ENCODE assay signal across 8 mouse cellular contexts in the genomic region with DNA sequence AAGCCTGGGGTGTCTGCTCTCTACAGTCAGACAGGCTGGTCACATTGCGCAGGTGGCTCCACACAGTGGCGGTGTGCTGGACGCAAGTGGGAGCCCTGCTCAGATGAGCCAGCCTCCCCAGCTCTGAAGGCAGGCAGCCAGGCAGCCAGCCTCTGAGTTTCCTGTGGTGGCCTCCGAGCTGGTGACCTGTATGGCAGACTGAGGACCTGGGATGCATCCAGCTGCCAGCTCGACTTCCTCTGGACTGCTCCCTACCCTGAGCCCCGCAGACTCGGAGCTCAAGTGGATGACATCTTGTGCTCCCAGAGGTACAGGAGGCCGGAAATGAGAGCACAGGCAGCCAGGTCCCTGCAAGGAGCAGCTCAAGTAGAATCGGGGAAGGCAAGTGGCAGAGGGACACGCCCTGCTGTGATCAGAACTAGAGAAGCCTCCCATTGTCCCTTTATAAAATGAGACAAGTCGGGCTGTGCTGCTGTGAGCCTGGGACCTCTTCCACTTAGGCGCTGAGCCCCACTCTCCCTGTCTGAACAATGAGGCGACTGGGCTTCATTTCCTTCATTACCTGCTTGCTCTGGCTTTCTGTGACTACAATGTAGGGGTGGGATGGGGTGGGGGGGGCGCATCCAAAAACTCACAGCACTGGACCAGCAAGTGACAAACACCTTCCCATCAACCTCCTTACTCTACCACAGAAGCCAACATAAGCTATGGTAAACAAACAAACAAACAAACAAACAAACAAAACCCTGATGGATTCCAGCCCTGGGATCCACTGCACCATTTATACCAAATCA. TPM values are rescaled to one million over a fixed set of nuclear protein-coding genes. Genes with fewer than 3 reads are reported as not detected.
DNase-seq lines count a peak whose midpoint lies in the region; ATAC-seq and TF ChIP-seq lines count a peak whose summit lies in the region.

No protein-coding gene starts in this region.

- H3K9ac ChIP-seq in liver, embryonic 11.5 days (ENCODE audit: low read depth, low read length): no peak overlapping the region
- H3K9ac ChIP-seq in liver, postnatal 0 days (replicated peaks): no peak overlapping the region
- H3K9ac ChIP-seq in limb, embryonic 15.5 days: no peak overlapping the region
- H3K9ac ChIP-seq in stomach, postnatal 0 days (ENCODE audit: low read length): peak overlapping the region; percentile 38; the same call in 1 of the 2 replicates

- H3K27ac ChIP-seq in liver, embryonic 11.5 days (ENCODE audit: low read depth, low read length): no peak overlapping the region
- H3K27ac ChIP-seq in liver, postnatal 0 days (ENCODE audit: low read depth): no peak overlapping the region
- H3K27ac ChIP-seq in limb, embryonic 15.5 days: peak overlapping the region; percentile 79
- H3K27ac ChIP-seq in stomach, postnatal 0 days (replicated peaks): peak overlapping the region; percentile 83

- peak; percentile 10; the same call in 1 of the 2 replicates for ATAC-seq in liver, embryonic 11.5 days (replicated peaks; ENCODE audit: low FRiP score)
- no peak for ATAC-seq in liver, postnatal 0 days
- ATAC-seq in limb, embryonic 15.5 days (ENCODE audit: insufficient number of reproducible peaks, low FRiP score, low TSS enrichment, low read depth): no peak
- peak; percentile 42 for ATAC-seq in stomach, postnatal 0 days (ENCODE audit: low FRiP score, low TSS enrichment)

- H3K9me3 ChIP-seq in liver, embryonic 11.5 days (ENCODE audit: control insufficient read depth, low read length): no peaks in the 10 kb centered on the region
- H3K9me3 ChIP-seq in liver, postnatal 0 days (ENCODE audit: low read length): no peaks in the 10 kb centered on the region
- H3K9me3 ChIP-seq in limb, embryonic 15.5 days: no peaks in the 10 kb centered on the region
- no peaks in the 10 kb centered on the region for H3K9me3 ChIP-seq in stomach, postnatal 0 days (ENCODE audit: control insufficient read depth, low read length)

- intact Hi-C loops in heart, postnatal 10 days (cut with DNase I): loop anchor here (1.0 kb wide), 1 partner anchor 41 kb away; no protein-coding TSS in a partner anchor

- H3K4me3 ChIP-seq in liver, embryonic 11.5 days (ENCODE audit: low read depth, low read length): no peak overlapping the region
- H3K4me3 ChIP-seq in liver, postnatal 0 days (ENCODE audit: low read depth, low read length): no peak overlapping the region
- H3K4me3 ChIP-seq in limb, embryonic 15.5 days: no peak overlapping the region
- no peak overlapping the region for H3K4me3 ChIP-seq in stomach, postnatal 0 days (ENCODE audit: low read depth, low read length)

- peak overlapping the region; percentile 5; the same call in 1 of the 2 replicates for H3K4me2 ChIP-seq in liver, embryonic 11.5 days
- H3K4me2 ChIP-seq in liver, postnatal 0 days (ENCODE audit: low read depth, low read length): no peak overlapping the region
- 0 out of 2 replicates have a peak overlapping the region, but pooled peaks have one; percentile 12 for H3K4me2 ChIP-seq in limb, embryonic 15.5 days
- no peak overlapping the region for H3K4me2 ChIP-seq in stomach, postnatal 0 days (replicated peaks; ENCODE audit: low read depth)

- no peak for DNase-seq in liver, embryonic 11.5 days (ENCODE audit: low spot score)
- no peak for DNase-seq in liver, postnatal 0 days
- peak; percentile 78 for DNase-seq in cerebellum, adult 9-10 months
- DNase-seq in heart, postnatal 10 days: peak; percentile 72 to 81
- peak; percentile 60 for DNase-seq in stomach, postnatal 0 days (ENCODE audit: low spot score)
- no peak for DNase-seq in embryo, embryonic 10 days (ENCODE audit: low spot score)
- DNase-seq in gastrocnemius, postnatal 25 days: no peak

- peaks cover 19% of the 10 kb centered on the region for H3K4me1 ChIP-seq in liver, embryonic 11.5 days (replicated peaks; ENCODE audit: control insufficient read depth, insufficient read depth, low read length)
- H3K4me1 ChIP-seq in liver, postnatal 0 days (ENCODE audit: insufficient read depth): peaks cover 19% of the 10 kb centered on the region
- H3K4me1 ChIP-seq in limb, embryonic 15.5 days: peaks cover 57% of the 10 kb centered on the region
- H3K4me1 ChIP-seq in stomach, postnatal 0 days (replicated peaks; ENCODE audit: control insufficient read depth, insufficient read depth): peaks cover 19% of the 10 kb centered on the region

- no peaks in the 10 kb centered on the region for H3K27me3 ChIP-seq in liver, embryonic 11.5 days (replicated peaks; ENCODE audit: control insufficient read depth, insufficient read depth, low read length)
- no peaks in the 10 kb centered on the region for H3K27me3 ChIP-seq in liver, postnatal 0 days (ENCODE audit: insufficient read depth, low read length)
- H3K27me3 ChIP-seq in limb, embryonic 15.5 days: no peaks in the 10 kb centered on the region
- H3K27me3 ChIP-seq in stomach, postnatal 0 days (ENCODE audit: control insufficient read depth, insufficient read depth, low read length): no peaks in the 10 kb centered on the region

- no peak for TF ChIP-seq CTCF in liver, postnatal 0 days (IDR thresholded peaks at IDR 0.05; ENCODE audit: low read depth)
- TF ChIP-seq CTCF in stomach, postnatal 0 days (IDR thresholded peaks at IDR 0.05; ENCODE audit: low read depth): peak; percentile 46

- 49% methylated on average over 14 of the region's 14 CpGs for WGBS in liver, embryonic 11.5 days
- WGBS in liver, postnatal 0 days (ENCODE audit: insufficient replicate concordance): 34% methylated on average over 14 of the region's 14 CpGs
- 42% methylated on average over 14 of the region's 14 CpGs for WGBS in limb, embryonic 15.5 days
- 39% methylated on average over 14 of the region's 14 CpGs for WGBS in stomach, postnatal 0 days

- H3K36me3 ChIP-seq in liver, embryonic 11.5 days (ENCODE audit: control insufficient read depth, insufficient read depth, low read length): no peaks in the 10 kb centered on the region
- H3K36me3 ChIP-seq in liver, postnatal 0 days (replicated peaks; ENCODE audit: insufficient read depth, low read length): no peaks in the 10 kb centered on the region
- H3K36me3 ChIP-seq in limb, embryonic 15.5 days: no peaks in the 10 kb centered on the region
- H3K36me3 ChIP-seq in stomach, postnatal 0 days (ENCODE audit: control insufficient read depth, insufficient read depth, low read length): no peaks in the 10 kb centered on the region

- no peak for TF ChIP-seq EP300 in liver, postnatal 0 days (IDR thresholded peaks at IDR 0.05; ENCODE audit: low read depth)
- TF ChIP-seq EP300 in stomach, postnatal 0 days (optimal IDR thresholded peaks at IDR 0.05): no peak

RNA-seq across cellular contexts. Expression of a gene that starts 16.5 kb away (rescaled TPM):
- polyA plus RNA-seq in liver, embryonic 11.5 days (2014; fragmentation: Nextera tagmentation; extraction: Ambion mirVana): 5.0 and 6.4 TPM in 2 replicates
- polyA plus RNA-seq in liver, postnatal 0 days (2015; fragmentation: Nextera tagmentation; extraction: Ambion mirVana): 0.86 and 1.2 TPM in 2 replicates
- total RNA-seq in heart, postnatal 10 days (2021): 10 to 100 TPM; 20.9 to 21.8 TPM
- 10.0 and 10.2 TPM in 2 replicates for polyA plus RNA-seq in limb, embryonic 15.5 days (2015; fragmentation: Nextera tagmentation; extraction: Ambion mirVana)
- polyA plus RNA-seq in stomach, postnatal 0 days (2015; fragmentation: Nextera tagmentation; extraction: Ambion mirVana): 5.8 and 6.2 TPM in 2 replicates
- 1 to 10 TPM; 1.2 to 1.3 TPM for total RNA-seq in gastrocnemius, postnatal 25 days (2021)

Comparison
In these comparisons a context has a peak if more than half of its experiments do, and no peak if none do; other contexts are left out.
1. ATAC-seq: peak in liver, embryonic 11.5 days (single experiment) and stomach, postnatal 0 days (single experiment); none in liver, postnatal 0 days (single experiment) and limb, embryonic 15.5 days (single experiment).
2. H3K4me2 ChIP-seq: peak in liver, embryonic 11.5 days (single experiment) and limb, embryonic 15.5 days (single experiment); none in liver, postnatal 0 days (single experiment) and stomach, postnatal 0 days (single experiment).
3. DNase-seq: peak in cerebellum, adult 9-10 months (single experiment), heart, postnatal 10 days (2 of 2) and stomach, postnatal 0 days (single experiment); none in liver, embryonic 11.5 days (single experiment), liver, postnatal 0 days (single experiment), embryo, embryonic 10 days (single experiment) and gastrocnemius, postnatal 25 days (single experiment).
4. H3K27ac ChIP-seq: peak in limb, embryonic 15.5 days (single experiment) and stomach, postnatal 0 days (single experiment); none in liver, embryonic 11.5 days (single experiment) and liver, postnatal 0 days (single experiment).